Mouse (Mus musculus): ENCODE data around the gene Abcc5.
"Not testable (repeated sequence)": the region's sequence is repeated elsewhere in the genome, so short reads cannot be mapped to it uniquely, and the experiment has no call there.

The Abcc5 gene

DNA sequence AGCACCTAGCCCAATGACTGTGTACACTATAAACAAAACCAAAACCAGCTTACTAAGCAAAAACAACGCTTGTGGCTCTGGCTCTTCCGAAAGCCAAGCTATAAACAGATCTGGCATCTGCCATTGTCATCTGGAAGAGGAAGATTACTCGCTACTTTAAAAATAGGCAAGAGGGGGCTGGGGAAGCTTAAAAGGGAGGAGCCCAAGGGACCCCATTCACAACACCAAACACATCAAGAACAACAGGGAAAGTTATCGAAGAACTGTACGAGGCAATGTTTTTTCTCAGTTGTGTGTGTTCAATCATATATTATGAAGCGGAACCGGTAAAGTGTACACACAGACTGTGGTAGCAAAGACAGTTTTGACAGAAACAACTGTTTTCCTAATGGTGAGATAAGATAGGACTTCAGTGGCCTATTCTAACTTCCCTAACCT, 1.9 kb downstream of the Abcc5 start:
- no peak for DNase-seq (ENCODE audit: low spot score in 2 of 2)

DNA sequence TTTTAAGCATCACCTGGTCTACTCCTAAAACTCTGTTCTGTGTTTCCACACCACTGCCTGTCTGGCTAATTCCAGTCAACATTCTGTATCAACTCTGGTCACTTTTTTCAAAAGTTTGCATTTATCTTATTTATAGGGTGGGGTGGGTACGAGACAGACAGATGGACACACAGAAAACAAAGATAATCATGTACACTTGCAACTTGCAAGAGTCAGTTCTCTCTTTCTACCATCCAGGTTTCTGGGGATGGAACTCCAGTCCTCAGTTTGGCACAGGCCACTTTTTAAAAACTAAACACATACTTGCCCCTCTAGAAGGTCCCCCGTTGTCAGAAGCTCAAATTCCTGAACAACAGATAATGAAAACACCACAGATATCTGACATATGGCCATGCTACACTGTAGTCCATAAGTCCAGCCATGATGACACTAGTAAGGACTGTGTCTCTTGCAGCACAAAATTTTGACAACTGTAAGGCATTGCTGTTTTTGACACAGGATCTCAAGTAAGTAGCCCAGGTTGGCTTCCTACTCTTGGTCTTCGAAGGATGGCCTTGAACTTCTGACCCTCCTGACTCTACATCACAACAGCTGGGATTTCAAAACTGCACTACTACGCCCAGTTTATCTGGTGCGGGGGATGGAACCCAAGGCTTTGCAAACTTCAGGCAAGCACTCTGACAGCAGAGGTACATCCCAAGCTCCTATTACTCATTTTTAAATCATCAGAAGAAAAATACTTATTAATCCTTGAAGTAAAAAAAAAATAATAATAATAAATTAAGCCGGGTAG, 3.1 kb downstream of the Abcc5 start:
- DNase-seq (ENCODE audit: low spot score in 2 of 2): no peak

DNA sequence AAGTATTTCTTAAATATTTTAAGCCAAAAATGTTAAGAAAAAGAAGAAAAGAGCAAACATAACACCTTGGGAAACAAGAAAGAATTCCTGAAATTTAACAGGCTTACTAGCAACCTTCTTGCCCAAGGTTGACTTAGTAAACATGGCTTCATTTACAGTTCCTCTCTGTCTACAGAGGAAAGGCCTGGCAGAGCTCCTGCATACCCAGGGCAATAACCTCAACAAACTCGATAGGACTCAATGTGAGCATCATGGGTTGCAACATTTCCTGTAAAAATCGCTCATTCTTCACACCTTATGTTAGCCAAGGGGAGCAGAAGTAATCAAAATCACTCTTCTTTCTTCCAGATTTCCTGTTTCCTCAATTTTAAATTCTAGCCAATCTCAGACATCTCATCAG, 8.1 kb downstream of the Abcc5 start:
- no peak for DNase-seq (ENCODE audit: low spot score in 2 of 2)

DNA sequence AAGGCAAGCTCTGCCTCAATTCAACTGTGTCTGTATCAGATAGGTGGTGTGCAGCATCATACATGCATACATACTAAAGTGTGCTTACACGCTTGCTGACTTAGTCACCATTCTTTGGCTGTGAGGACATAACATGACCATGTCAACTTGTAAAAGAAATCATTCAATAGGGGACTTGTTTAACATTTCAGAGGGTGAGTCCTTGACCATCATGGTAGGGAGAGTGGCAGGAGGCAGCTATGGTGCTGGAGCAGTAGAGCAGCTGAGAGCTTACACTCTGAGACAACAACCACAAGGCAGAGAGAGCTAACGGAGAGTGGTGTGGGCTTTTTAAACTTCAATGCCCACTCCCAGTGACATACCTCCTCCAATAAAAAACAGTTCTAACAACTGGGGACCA, 9.9 kb downstream of the Abcc5 start:
- DNase-seq (ENCODE audit: low spot score in 2 of 2): no peak

DNA sequence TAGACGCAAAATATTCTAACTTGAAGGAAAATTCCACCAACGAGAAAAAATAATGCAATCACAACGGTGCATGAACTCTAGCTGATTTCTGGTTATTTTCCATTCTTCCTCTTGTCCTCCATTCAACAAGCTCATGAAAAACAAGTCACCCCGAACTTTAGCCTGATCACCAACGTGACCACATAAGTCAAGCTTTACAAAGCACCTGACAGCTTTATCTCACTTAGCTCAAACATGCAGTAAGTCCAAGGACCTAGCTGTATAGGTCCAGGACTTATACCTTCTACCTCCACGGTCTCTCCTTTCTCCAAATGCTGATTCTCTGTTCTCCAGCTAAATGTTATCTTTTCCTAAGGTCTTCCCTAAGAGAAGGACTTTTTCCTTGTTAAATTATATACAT, 10.4 kb downstream of the Abcc5 start:
- DNase-seq (ENCODE audit: low spot score in 2 of 2): peak in 1 of 2 experiments; percentile 34

DNA sequence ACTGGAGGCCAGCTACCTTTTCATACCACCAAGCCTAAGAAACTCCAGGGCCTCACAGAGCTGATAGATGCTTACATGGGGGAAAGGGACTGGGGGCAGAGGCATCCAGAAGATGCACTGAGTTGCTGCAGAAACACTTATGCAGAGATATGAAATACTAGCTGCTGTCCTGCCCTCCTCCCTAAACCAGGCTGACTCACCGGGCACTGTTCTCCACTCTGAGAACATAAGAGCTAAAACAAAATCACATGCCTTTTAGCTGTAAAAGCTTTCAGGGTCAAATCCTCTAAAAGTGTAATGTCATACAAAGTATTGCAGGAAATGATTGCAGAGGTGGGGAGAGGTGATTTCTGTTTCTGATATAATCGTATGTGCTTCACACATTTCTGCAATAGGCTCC, 11.0 kb downstream of the Abcc5 start:
- no peak for DNase-seq (ENCODE audit: low spot score in 2 of 2)

DNA sequence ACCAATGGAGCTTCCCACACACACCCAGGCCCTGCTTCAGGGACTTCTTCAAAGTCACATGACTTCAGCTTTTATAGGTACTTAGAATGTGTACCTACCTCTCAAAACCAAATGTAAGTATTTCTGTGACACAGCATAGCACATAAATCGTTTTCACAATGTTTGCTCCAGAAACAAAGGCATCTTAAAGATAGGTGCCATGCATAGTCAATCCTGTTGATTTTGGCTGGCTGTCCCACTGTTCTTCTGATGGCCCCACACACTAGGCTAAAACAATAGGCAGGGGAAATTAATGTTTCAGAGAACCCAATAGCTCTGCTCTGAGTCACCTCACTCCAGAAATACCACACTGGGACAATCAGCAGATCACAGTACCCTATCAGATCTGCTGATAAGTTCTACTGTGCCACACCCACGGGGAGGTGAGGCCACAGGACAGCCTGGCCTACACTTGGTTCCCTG, 12.3 kb downstream of the Abcc5 start:
- DNase-seq (ENCODE audit: low spot score in 2 of 2): peak in 1 of 2 experiments; percentile 33

DNA sequence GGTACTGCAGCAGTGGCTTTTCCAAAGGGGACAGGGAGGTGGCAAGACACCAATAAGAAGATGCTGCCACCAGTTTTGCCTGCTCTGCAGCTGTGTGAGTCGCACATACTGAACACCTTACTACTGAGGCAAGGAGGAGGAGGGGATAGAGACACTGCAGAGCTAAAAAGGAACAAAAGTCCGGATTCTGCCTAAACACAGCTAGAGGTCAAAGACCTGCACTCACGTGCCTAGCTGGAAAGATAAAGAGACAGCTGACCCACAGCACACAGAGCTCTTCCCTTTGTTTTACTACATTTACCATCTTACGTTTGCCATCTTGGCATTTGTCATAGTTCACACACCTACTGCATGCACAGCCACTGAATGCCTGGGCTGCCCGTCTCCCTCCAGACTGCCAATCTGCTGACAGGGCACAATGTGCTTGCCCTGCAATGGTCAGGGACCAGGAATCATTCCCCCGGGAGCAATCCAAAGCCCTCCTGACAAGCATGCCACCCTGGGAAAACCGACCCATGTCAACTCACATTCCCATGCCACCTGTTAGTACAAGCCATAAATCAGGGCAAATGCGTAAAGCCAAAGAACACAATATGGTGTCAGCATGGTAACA, 14.1 kb downstream of the Abcc5 start:
- no peak for DNase-seq (ENCODE audit: low spot score in 2 of 2)

DNA sequence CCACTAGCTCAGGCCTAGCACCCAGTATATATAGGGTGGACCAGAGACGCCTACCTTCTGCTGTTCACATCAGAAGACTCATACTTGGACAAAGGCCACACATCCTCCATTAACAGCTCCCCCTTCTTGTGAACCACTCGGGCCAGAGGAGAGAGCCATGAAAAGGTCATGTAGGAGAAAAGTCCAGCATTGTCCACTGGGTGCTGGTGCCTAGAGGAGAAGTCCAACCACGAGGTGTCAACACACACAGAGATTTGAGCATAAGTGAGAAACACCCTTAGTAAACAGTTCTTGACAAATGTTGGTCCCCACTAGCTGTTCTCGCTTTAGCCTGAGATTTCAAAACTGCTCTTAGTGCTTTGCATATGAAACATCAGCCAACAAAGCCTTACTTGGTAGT, 20.9 kb downstream of the Abcc5 start:
- DNase-seq (ENCODE audit: low spot score in 2 of 2): no peak

DNA sequence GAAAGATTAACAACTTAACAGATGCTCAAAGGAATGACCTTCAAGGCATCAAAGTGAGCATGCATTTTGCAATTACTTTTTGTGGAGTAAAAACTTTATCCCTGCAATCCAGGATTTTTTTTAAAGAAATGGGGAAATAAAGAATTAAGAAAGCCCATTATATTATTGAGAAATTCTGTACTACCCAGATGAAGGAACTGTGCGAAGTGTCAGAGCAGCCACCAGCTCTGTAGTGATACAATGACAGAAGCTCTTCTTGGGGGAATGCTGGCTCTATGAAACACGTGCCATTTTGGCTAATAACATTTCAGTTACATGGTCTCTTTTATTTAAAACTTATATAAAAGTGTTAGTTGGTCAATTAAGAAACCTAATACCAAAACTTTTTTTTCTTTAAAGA, 22.9 kb downstream of the Abcc5 start:
- no peak for DNase-seq (ENCODE audit: low spot score in 2 of 2)

DNA sequence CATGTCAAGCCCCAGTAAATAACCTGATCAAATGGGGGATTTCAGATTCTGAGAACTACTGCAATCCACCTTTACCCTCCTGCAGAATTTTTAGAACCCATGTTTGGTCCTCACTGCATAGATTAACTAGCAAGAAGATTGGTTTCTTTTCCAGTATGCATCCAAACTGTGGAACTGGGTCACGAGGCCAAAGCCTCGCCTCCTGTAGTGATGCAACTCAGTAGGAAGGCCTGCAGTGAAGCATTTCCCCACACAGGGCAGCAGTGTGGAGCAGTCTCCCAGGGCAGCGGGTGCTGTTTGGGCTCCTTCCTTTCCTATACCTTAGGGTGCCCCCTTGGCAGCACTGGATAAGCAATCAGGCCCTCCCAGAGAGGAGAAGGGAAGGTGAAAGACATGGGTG, 24.6 kb downstream of the Abcc5 start:
- DNase-seq (ENCODE audit: low spot score in 2 of 2): no peak

DNA sequence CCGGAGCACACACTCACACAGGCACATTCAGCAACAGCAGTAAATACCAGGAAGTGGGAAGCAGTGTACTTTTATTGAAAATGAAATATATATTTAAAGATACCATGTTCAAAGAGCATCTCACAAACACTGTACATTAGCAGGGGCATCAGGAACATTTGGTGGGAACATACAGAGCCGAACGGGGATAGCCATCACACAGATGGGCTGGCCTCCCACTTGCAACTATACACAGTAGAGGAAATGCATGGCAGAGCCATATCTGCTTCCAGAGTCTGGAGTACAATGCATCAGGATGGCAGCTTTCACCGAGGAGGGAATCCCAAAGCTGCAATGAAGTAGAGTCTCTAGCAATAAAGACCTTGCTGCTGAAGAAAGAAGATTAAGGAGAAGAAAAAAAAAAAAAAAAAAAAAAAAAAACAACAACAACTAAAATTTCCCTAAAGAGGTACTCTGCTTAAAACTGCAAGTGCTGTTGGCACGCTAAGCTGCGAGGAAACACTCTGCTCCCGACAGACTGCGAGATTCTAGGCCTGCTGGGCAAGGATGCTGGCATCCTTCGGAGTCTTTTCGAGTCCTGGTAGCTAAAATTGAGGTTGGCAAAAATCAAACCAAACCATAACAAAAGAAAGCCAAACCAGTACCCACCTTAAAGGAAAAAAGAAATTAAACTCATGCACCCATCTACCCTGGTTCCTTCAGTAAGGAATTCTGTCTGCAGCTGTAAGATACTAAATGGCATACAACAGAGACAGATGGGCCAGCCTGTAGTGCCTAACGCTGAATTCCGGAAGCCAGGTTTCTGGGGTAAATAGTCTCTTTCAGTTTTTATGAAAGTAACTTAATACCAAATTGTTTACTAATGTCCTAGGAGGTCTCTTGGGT, 25.2 kb downstream of the Abcc5 start:
- DNase-seq (ENCODE audit: low spot score in 2 of 2): no peak

DNA sequence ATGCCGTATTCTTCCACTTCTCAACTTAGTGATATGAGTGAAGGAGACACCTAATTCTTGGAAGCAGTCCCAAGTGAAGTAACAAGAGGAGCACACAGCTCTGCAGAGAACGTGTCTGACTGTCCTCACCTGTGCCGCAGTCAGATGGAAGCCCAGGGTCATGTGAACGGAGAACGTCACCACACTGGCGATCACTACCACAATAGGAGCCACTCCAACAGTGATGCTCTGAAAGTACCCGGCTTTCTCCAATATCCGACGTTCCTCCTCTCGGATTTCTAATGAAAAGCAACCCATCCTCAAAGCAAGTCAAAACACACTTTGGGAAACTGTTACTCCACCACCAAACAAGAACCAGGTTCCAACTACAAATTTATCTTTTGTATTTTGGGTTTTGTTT, 29.3 kb downstream of the Abcc5 start:
- DNase-seq (ENCODE audit: low spot score in 2 of 2): no peak

DNA sequence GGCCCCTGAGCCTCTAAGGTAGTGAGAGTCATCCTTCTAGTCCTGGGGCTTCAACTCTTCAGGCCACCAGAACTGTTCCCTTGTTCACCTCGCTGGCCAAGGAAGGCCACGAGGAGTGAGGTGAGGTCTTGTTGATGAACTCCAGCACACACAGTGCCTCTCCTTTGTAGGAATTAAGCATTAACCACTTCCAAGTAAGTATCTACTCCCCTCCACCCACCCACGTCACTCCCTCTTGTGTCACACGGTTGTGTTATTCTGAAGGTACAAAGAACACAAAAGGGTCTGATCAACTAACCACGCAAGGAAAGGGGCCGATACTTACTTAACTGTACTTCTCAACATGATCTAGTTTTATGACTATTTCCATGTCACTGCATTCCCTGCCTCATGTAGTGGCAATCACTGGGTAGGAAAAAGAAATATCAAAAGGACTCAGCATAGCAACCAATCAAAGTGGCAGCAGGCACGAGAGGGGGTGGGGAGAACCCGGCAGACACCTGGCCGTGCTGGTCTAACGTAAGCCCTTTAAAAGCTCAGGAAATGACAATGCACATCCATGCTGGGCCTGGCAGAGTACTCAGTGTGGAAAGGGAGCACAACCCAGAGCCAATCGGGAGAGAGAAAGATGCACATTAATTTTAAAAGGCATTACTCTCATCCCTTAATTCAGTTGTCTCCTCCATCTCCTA, 30.8 kb downstream of the Abcc5 start:
- no peak for DNase-seq (ENCODE audit: low spot score in 2 of 2)

DNA sequence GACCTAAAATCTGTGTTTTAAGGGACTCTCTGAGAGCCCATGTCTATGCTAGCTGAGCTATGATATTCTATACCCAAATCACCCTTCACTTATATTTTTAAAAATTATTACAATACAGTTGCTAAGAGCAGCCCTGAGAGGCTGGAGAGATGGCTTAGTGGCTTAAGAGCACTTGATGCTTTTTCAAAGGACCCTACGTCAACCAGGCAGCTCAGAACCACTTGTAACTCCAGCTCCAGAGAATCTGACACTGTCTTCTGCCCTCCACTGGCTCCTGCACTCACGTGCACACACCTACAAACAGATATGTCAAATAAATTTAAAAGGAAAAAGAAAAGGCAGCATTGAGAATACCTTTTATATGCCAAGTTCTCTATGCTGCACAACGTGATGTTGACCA, 34.4 kb downstream of the Abcc5 start:
- DNase-seq (ENCODE audit: low spot score in 2 of 2): no peak

DNA sequence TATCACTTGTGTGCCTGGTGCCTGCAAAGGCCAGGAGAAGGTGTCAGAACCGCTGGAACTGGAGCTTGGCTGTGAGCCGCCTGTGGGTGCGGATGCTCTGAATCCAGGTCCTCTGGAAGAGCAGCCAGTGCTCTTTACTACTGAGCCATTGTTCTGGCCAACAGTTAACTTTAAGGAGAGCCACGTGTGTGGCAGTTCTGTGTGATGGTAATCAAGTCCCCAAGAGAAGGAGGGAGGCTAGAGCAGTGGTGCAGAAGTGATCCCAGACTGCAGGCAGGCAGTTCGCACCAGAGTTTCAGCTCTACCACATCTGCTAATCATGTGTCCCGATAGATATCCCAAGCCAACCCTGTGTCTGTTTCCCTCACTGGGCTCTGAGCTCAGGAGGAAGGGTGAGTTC, 36.0 kb downstream of the Abcc5 start:
- DNase-seq (ENCODE audit: low spot score in 2 of 2): no peak

DNA sequence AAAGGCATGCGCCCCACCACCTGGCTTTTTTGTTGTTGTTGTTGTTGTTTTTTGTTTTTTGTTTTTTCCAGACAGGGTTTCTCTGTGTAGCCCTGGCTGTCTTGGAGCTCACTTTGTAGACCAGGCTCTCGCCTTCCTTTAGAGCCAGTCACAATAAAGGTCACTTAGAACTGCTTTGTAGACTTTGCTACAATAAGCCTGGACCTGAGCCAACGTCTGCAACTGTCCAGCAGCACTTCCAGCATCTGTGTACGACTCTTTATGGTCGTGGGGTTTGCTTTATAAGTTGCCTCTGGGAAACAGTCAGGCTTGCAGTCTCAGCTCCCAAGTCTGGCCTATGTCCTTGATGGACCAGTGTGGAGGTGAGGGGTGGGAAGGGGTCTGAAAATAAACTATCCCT, 45.2 kb downstream of the Abcc5 start:
- no peak for DNase-seq (ENCODE audit: low spot score in 2 of 2)

DNA sequence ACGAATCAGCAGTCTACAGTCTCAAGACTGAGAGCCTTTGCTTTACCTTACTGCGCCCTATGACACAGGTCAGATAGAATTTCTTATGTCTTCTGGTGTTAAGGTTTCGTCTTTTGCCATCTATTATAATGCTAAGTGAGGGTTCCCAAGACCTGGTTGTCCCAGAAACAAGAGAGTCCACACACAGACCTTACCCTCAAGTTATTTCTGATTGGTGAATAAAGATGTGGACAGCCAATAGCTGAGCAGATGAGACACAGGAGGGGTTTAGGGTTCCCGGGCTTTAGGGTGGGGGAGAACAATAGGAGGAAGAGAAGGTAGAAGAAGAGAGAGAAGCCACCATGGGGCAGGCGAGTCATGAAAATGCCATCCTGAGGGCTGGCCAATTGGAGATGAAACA, 50.9 kb downstream of the Abcc5 start:
- no peak for DNase-seq (ENCODE audit: low spot score in 2 of 2)

DNA sequence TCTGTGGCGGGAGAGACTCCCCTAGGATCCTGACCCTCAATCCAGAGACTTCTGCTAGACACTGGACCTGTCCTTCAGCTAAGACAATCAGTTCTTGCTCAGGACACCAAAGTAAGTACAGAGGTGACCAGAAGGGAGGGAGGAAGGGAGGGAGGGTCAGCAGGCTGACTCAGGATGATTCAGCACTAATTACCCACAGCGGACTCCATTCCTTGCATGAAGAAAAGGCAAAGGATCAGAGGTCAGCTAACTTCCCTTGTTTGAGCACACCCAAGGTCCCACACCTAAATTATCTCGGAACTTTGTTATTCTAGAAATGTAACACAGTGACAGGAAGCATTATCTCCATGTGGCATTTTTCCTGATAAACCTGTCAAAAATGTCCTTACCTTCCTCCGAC, 54.5 kb downstream of the Abcc5 start:
- DNase-seq (ENCODE audit: low spot score in 2 of 2): no peak

DNA sequence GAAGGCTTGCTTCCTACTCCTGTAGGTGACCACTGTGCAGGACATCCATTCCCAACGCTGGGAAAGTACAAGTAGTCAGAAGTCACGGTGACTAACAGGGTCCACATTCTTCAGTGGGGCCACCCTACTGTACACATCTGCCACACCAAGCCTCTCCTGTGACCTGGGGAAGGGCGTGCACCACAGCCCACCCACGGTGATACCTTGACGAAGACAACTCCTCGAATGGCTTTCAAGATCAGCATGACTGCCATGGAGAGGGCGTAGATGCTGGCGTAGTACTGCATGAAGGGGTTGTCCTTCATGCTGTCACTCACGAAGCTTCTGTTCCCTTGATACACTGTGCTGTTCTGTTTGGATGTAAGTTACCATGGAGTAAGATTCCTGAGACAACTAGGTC, 58.0 kb downstream of the Abcc5 start:
- DNase-seq (ENCODE audit: low spot score in 2 of 2): no peak

DNA sequence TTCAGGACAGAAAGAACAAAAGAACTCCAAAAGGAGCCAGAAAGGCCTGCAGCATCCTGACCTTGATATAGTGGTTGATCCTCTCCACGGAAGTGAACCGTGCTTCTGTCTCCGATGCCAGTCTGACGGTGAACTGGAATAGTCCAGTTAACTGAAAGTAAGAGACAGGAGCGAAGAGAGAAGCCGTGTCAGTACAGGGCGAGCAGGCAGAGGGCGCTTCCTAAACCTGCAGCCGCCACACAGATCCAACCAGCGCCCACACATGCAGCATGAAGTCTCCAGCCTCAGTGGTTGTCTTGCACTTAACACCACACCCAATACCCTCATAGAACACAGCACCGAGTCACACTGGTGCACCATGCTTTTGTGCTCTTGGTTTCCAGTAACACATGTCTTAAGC, 64.1 kb downstream of the Abcc5 start:
- no peak for DNase-seq (ENCODE audit: low spot score in 2 of 2)

DNA sequence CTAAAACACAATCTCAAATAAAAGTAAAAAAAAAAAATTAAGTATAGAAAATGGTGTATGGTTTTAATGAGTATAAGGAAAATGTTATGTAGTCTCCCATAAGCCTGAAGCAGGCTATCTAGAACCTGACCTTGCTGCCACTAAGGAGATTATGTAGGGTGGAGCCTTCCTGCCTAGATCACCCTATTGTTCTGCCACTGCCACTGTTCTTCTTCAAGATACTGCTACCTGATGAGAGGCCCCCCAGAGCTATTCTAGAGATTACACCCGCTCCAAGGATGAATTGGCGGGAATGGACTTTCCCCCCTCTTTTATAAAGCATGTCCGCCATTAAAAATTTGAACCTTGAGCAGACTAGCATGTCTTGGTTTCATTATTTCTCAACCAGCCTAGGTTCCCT, 64.7 kb downstream of the Abcc5 start:
- DNase-seq (ENCODE audit: low spot score in 2 of 2): not testable (repeated sequence)

Data from urinary bladder, adult 18-20 months (tissue).